Mouse (Mus musculus) thymus, adult 2 months (tissue): ENCODE data around the gene C1qtnf1.

ENCODE experiments used
- CTCF ChIP-seq: fragments of 200-500 bp; IDR thresholded peaks from 2 replicates; pipeline ENCODE4 v1.5.1; 2012; ENCODE audit warnings: mild to moderate bottlenecking, control low read depth, low read length, moderate library complexity, borderline replicate concordance; ENCODE audit not compliant: control insufficient read depth, poor library complexity, insufficient read depth; ENCODE audit errors: extremely low read depth
- POLR2A ChIP-seq: fragments of 200-500 bp; IDR thresholded peaks from 2 replicates; pipeline ENCODE4 v1.6.1; 2012; ENCODE audit warnings: mild to moderate bottlenecking, low read length, control low read depth, moderate library complexity; ENCODE audit not compliant: control insufficient read depth, poor library complexity, insufficient read depth; ENCODE audit errors: extremely low read depth

DNA sequence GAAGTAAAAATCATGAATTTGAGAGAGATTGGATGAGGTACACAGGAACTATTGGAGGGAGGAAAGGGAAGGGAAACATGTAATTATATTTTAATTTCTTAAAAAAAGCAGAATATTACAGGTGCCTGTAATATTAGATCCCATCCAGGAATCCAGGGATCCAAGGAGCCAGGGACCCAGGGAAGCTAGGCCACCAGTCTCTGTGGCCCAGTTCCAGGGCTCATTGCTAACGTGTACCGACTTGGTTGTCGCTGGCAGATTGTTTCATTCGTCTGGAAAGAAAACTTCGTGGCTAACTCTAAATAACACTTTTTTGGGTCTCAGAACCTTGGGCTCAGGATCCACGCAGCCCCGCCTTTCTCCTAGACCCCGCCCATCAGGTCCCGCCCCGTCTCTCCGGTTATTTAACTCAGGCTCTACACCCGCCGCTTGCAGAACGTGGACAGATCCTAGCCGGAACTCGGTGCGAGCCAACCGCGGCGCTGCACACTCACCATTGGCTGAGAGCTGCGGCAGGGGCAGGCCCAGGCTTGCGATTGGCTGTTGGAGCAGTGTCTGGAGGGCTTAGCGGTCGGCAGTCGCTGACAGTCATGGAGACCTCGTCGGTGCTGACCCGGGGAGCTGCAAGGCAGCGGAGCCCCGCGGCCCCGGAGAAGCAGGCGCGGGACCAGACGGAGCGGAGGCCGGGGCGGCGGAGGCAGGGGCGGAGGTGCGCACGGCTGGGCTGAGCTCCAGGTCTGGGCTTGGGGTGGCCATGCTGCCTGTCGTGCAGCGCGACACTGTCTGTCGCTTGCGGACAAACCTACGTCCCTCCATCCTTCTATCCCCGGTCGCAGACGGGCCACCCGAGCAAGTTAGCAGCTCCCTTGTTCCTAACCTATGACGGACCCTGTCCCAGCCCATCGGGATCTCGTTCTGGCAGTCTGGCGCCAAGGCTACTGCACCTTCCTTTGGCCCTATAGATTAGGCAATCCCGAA lies 48.7 kb downstream of the C1qtnf1 start, which contains the start of gene Engase:
- TF ChIP-seq POLR2A: peak; percentile 93
- TF ChIP-seq CTCF: peak; percentile 58
